Mouse (Mus musculus) urinary bladder, postnatal 4 days (tissue): ENCODE data around the gene Spink2.
"Not testable (repeated sequence)": the region's sequence is repeated elsewhere in the genome, so short reads cannot be mapped to it uniquely, and the experiment has no call there.

Source experiments
- DNase-seq, 2 experiments: peaks; one replicate each; pipeline ENCODE4 v3.0.0; 2021 to 2022; ENCODE audit warnings: low spot score in 2 of 2

Gene Spink2

GRCm38 (mm10) chr5:77211236-77211635 lies at the start of gene Spink2:
Gene Spink2, minus strand, starts transcription at chr5:77211471.
- DNase-seq: peak; percentile 33 to 71

GRCm38 (mm10) chr5:77260141-77260540 lies 48.9 kb upstream of the Spink2 start:
- DNase-seq: no peak

GRCm38 (mm10) chr5:77259315-77259714 lies 48.0 kb upstream of the Spink2 start:
- no peak for DNase-seq

GRCm38 (mm10) chr5:77257603-77258002 lies 46.3 kb upstream of the Spink2 start:
- DNase-seq: no peak

GRCm38 (mm10) chr5:77254402-77254801 lies 43.1 kb upstream of the Spink2 start:
- DNase-seq: no peak

- no peak for DNase-seq
Observed at GRCm38 (mm10) chr5:77253154-77253553, 41.9 kb upstream of the Spink2 start.

- no peak for DNase-seq
Observed at GRCm38 (mm10) chr5:77252115-77252827, 41.0 kb upstream of the Spink2 start.

GRCm38 (mm10) chr5:77251656-77252055 lies 40.4 kb upstream of the Spink2 start:
- no peak for DNase-seq

- no peak for DNase-seq
Observed at GRCm38 (mm10) chr5:77250083-77250482, 38.8 kb upstream of the Spink2 start.

GRCm38 (mm10) chr5:77245787-77246671 lies 34.8 kb upstream of the Spink2 start:
- DNase-seq: no peak

- no peak for DNase-seq
Observed at GRCm38 (mm10) chr5:77245463-77245786, 34.2 kb upstream of the Spink2 start.

- DNase-seq: no peak
Observed at GRCm38 (mm10) chr5:77244331-77244987, 33.2 kb upstream of the Spink2 start.

GRCm38 (mm10) chr5:77237104-77237503 lies 25.8 kb upstream of the Spink2 start:
- no peak for DNase-seq

- DNase-seq: no peak
Observed at GRCm38 (mm10) chr5:77234921-77235320, 23.6 kb upstream of the Spink2 start.

- not testable (repeated sequence) for DNase-seq
Observed at GRCm38 (mm10) chr5:77231863-77232262, 20.6 kb upstream of the Spink2 start.

GRCm38 (mm10) chr5:77228986-77229385 lies 17.7 kb upstream of the Spink2 start:
- DNase-seq: no peak

GRCm38 (mm10) chr5:77223043-77223975 lies 12.0 kb upstream of the Spink2 start:
- DNase-seq: no peak

GRCm38 (mm10) chr5:77217724-77218123 lies 6.5 kb upstream of the Spink2 start:
- DNase-seq: no peak

GRCm38 (mm10) chr5:77217211-77217610 lies 5.9 kb upstream of the Spink2 start:
- peak; percentile 28 to 74 for DNase-seq

- no peak for DNase-seq
Observed at GRCm38 (mm10) chr5:77206134-77206533, 5.1 kb downstream of the Spink2 start.

GRCm38 (mm10) chr5:77202238-77202637 lies 9.0 kb downstream of the Spink2 start:
- DNase-seq: no peak
